Mouse (Mus musculus): ENCODE results near the gene Gm32687.
"Not testable (repeated sequence)": the region's sequence is repeated elsewhere in the genome, so short reads cannot be mapped to it uniquely, and the experiment has no call there.

Gene Gm32687

DNA sequence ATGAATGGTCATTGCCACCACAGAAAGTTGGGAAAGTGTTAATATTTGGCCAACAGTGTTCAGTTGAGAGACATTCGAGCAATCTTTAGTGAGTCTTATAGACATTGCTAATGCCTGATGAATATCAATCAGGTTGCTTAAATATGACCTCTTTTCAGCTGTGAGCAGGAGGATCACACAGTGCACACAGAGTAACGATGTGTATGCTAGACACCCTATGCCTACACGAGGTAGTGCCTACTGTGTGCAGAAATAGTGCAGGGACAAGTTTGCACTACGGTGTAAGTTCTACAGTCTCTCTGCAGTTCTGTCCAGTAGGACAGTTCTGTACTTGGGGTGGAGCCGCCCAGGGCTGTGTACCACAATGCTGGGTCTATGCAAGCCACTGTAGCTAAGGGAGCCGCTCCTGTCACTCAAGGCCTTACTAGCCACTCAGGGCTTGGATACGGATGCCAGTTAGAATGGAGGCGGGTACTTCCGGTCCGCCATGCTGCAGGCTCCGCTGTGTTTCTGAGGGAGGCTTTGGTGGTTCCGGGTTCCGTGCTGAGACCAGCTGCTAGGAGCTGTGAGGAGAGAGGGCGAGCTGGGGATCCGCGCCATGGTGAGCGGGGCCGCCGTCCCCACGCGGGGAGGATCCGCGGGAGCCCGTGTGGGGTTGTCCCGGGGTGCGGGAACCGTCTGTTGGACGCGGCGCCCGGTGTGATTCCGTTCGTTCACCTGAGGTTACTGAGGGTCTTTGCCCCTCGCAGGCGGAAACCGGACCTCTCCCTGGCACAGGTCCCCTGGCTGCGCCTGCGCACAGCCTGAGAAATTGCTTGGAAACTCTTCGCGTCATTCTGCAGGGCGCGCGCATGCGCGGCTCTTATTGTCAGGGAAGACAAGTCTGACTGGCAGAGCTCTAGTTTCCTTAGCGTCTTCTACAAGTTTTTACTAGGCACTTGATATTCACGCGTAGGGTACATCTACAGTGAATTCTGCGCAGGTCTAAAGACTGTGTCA, at the start of gene Gm32687:
Gene Gm32687 (plus strand): TSS at position 526 of the 999 bp plus-strand sequence.
- peak; percentile 1 to 16 for DNase-seq

DNA sequence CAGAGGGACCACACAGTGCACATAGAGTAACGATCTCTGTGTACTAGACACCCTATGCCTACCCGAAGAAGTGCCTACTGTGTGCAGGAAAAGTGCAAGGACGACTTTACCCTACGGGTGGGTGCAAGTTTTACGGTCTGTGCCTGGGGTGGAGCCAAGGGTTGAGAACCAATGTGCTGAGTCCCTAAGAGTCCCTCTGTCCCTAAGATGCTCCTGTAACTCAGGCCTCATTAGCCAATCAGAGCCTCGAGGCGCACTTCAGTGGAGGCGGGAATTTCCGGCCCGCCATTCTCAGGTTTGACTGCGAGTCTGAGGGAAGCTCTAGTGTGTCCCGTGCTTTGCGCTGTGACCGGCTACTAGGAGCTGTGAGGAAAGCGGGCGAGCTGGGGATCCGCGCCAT, 17.5 kb upstream of the Gm32687 start:
- DNase-seq: not testable (repeated sequence)

- not testable (repeated sequence) for DNase-seq
These were observed 66.4 kb downstream of the Gm32687 start, which contains the start of gene Zfp781 for GRCm38 (mm10) chr10:81929842-81930743. Gene Zfp781 (minus strand): TSS chr10:81930480.

All from cerebellum, postnatal 14 days (tissue).